In the genomic region with DNA sequence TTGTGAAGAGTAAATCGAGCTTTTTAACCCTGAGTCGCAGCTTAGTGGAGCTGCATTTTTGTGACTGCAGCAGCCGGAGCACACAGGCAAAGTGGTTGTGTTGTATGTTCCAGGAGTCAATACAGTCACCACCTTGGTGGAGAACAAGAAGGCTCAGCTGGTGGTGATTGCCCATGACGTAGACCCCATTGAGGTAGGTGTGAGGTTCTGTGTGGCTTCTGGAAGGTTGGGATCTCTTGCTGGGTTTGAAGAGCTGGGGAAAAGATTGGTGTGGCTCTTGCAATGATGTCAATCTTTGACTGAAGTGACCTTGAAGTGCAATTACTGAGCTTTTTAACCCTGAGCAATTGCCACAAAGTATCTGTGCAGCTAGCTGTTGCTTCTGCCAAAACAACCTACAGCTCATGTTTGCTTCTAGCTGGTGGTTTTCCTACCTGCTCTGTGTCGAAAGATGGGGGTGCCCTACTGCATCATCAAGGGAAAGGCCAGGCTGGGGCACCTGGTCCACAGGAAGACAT, we compare ENCODE assay signal across 8 mouse cellular contexts. TPM values are rescaled to one million over a fixed set of nuclear protein-coding genes. Genes with fewer than 3 reads are reported as not detected.
A peak's percentile ranks its signal among the peaks of the same experiment; 100 is the strongest.
DNase-seq lines count a peak whose midpoint lies in the region; ATAC-seq lines count a peak whose summit lies in the region.

No protein-coding gene starts in this region.

- H3K4me2 ChIP-seq in heart, embryonic 12.5 days, result peak overlapping the region; percentile 95
- peak overlapping the region; percentile 100 for H3K4me2 ChIP-seq in hindbrain, embryonic 12.5 days (replicated peaks)
- H3K4me2 ChIP-seq in midbrain, embryonic 11.5 days, result peak overlapping the region; percentile 99

- H3K9ac ChIP-seq in heart, embryonic 12.5 days, result peak overlapping the region; percentile 96
- H3K9ac ChIP-seq in hindbrain, embryonic 12.5 days, result peak overlapping the region; percentile 97
- peak overlapping the region; percentile 89; the same call in 1 of the 2 replicates for H3K9ac ChIP-seq in midbrain, embryonic 11.5 days (ENCODE audit: low read length)

- H3K9me3 ChIP-seq in heart, embryonic 12.5 days (replicated peaks), result no peaks in the 10 kb centered on the region
- no peaks in the 10 kb centered on the region for H3K9me3 ChIP-seq in hindbrain, embryonic 12.5 days (replicated peaks)
- H3K9me3 ChIP-seq in midbrain, embryonic 11.5 days (ENCODE audit: control insufficient read depth, low read length), result no peaks in the 10 kb centered on the region

- 80% methylated on average over 5 of the region's 5 CpGs for WGBS in heart, embryonic 12.5 days
- WGBS in hindbrain, embryonic 12.5 days, result 70% methylated on average over 5 of the region's 5 CpGs
- WGBS in midbrain, embryonic 11.5 days, result 76% methylated on average over 5 of the region's 5 CpGs

- ATAC-seq in heart, embryonic 12.5 days (ENCODE audit: insufficient number of reproducible peaks, low FRiP score), result no peak
- ATAC-seq in hindbrain, embryonic 12.5 days (ENCODE audit: low FRiP score), result no peak
- ATAC-seq in midbrain, embryonic 11.5 days (ENCODE audit: low FRiP score), result no peak

- H3K27ac ChIP-seq in heart, embryonic 12.5 days (ENCODE audit: poor library complexity, severe bottlenecking), result no peak overlapping the region
- H3K27ac ChIP-seq in hindbrain, embryonic 12.5 days, result no peak overlapping the region
- no peak overlapping the region for H3K27ac ChIP-seq in midbrain, embryonic 11.5 days (ENCODE audit: low read depth, low read length)

- H3K4me3 ChIP-seq in heart, embryonic 12.5 days, result peak overlapping the region; percentile 79
- H3K4me3 ChIP-seq in hindbrain, embryonic 12.5 days, result peak overlapping the region; percentile 90
- peak overlapping the region; percentile 76 for H3K4me3 ChIP-seq in midbrain, embryonic 11.5 days (ENCODE audit: low read depth, low read length)

- intact Hi-C loops in heart, postnatal 25 days (cut with DNase I), result loop anchor here (5.0 kb wide), 1 partner anchor 95 kb away; a partner anchor contains a TSS

- H3K36me3 ChIP-seq in heart, embryonic 12.5 days, result peaks cover 44% of the 10 kb centered on the region
- H3K36me3 ChIP-seq in hindbrain, embryonic 12.5 days, result peaks cover 44% of the 10 kb centered on the region
- peaks cover 23% of the 10 kb centered on the region for H3K36me3 ChIP-seq in midbrain, embryonic 11.5 days (ENCODE audit: control insufficient read depth, insufficient read depth, low read length)

- peaks cover 51% of the 10 kb centered on the region for H3K4me1 ChIP-seq in heart, embryonic 12.5 days (replicated peaks)
- H3K4me1 ChIP-seq in hindbrain, embryonic 12.5 days, result peaks cover 53% of the 10 kb centered on the region
- H3K4me1 ChIP-seq in midbrain, embryonic 11.5 days (ENCODE audit: control insufficient read depth, insufficient read depth, low read length), result peaks cover 35% of the 10 kb centered on the region

- no peak for DNase-seq in heart, postnatal 25 days (ENCODE audit: low spot score)
- DNase-seq in R1 (ENCODE audit: low read depth, low spot score), result peak; percentile 38
- peak; percentile 82 for DNase-seq in midbrain, embryonic 11.5 days (ENCODE audit: low spot score, missing footprints)
- DNase-seq in adrenal gland, adult 8-10 months, result no peak
- DNase-seq in urinary bladder, postnatal 25 days (ENCODE audit: low spot score), result no peak
- DNase-seq in yolk sac, embryonic 10.5 days (ENCODE audit: low spot score), result no peak

- H3K27me3 ChIP-seq in heart, embryonic 12.5 days (replicated peaks), result no peaks in the 10 kb centered on the region
- H3K27me3 ChIP-seq in hindbrain, embryonic 12.5 days, result no peaks in the 10 kb centered on the region
- H3K27me3 ChIP-seq in midbrain, embryonic 11.5 days (ENCODE audit: control insufficient read depth, insufficient read depth, low read length), result no peaks in the 10 kb centered on the region

RNA-seq across cellular contexts. Expression of a gene that starts 1.7 kb away (rescaled TPM):
- polyA plus RNA-seq in heart, embryonic 12.5 days (2016; fragmentation: Nextera tagmentation; extraction: Ambion mirVana), result 333 and 341 TPM in 2 replicates
- 100 to 1,000 TPM; 274 to 280 TPM for total RNA-seq in heart, postnatal 25 days (2021)
- 461 and 470 TPM in 2 replicates for polyA plus RNA-seq in hindbrain, embryonic 12.5 days (2016; fragmentation: Nextera tagmentation; extraction: Ambion mirVana)
- 631 and 654 TPM in 2 replicates for polyA plus RNA-seq in midbrain, embryonic 11.5 days (2014; fragmentation: Nextera tagmentation; extraction: Ambion mirVana)
- 100 to 1,000 TPM; 424 to 496 (median 462) TPM for total RNA-seq in adrenal gland, adult 8-10 months (2022)

RNA-seq across cellular contexts. Expression of a gene that starts 1.8 kb away (rescaled TPM):
- 38.4 and 38.9 TPM in 2 replicates for polyA plus RNA-seq in heart, embryonic 12.5 days (2016; fragmentation: Nextera tagmentation; extraction: Ambion mirVana)
- total RNA-seq in heart, postnatal 25 days (2021), result 10 to 100 TPM; 23.7 to 25.6 TPM
- 107 and 116 TPM in 2 replicates for polyA plus RNA-seq in hindbrain, embryonic 12.5 days (2016; fragmentation: Nextera tagmentation; extraction: Ambion mirVana)
- polyA plus RNA-seq in midbrain, embryonic 11.5 days (2014; fragmentation: Nextera tagmentation; extraction: Ambion mirVana), result 96.5 and 99.5 TPM in 2 replicates
- 10 to 100 TPM; 51.6 to 73.6 (median 62.4) TPM for total RNA-seq in adrenal gland, adult 8-10 months (2022)

RNA-seq across cellular contexts. Expression of a gene that starts 3.9 kb away (rescaled TPM):
- 30.5 and 31.4 TPM in 2 replicates for polyA plus RNA-seq in heart, embryonic 12.5 days (2016; fragmentation: Nextera tagmentation; extraction: Ambion mirVana)
- total RNA-seq in heart, postnatal 25 days (2021), result 10 to 100 TPM; 14.7 to 14.8 TPM
- polyA plus RNA-seq in hindbrain, embryonic 12.5 days (2016; fragmentation: Nextera tagmentation; extraction: Ambion mirVana), result 50.1 and 50.4 TPM in 2 replicates
- polyA plus RNA-seq in midbrain, embryonic 11.5 days (2014; fragmentation: Nextera tagmentation; extraction: Ambion mirVana), result 46.5 and 48.4 TPM in 2 replicates
- total RNA-seq in adrenal gland, adult 8-10 months (2022), result 10 to 100 TPM; 43.1 to 55.8 (median 52.2) TPM

RNA-seq across cellular contexts. Expression of a gene that starts 4.0 kb away (rescaled TPM):
- 39.2 and 40.5 TPM in 2 replicates for polyA plus RNA-seq in heart, embryonic 12.5 days (2016; fragmentation: Nextera tagmentation; extraction: Ambion mirVana)
- total RNA-seq in heart, postnatal 25 days (2021), result 10 to 100 TPM; 49.4 to 49.7 TPM
- polyA plus RNA-seq in hindbrain, embryonic 12.5 days (2016; fragmentation: Nextera tagmentation; extraction: Ambion mirVana), result 55.0 and 58.6 TPM in 2 replicates
- 49.0 and 54.0 TPM in 2 replicates for polyA plus RNA-seq in midbrain, embryonic 11.5 days (2014; fragmentation: Nextera tagmentation; extraction: Ambion mirVana)
- total RNA-seq in adrenal gland, adult 8-10 months (2022), result 100 to 1,000 TPM; 128 to 137 (median 135) TPM

RNA-seq across cellular contexts. Expression of a gene that starts 9.6 kb away (rescaled TPM):
- polyA plus RNA-seq in heart, embryonic 12.5 days (2016; fragmentation: Nextera tagmentation; extraction: Ambion mirVana), result 16.0 and 18.6 TPM in 2 replicates
- total RNA-seq in heart, postnatal 25 days (2021), result 10 to 100 TPM; 12.2 to 13.9 TPM
- 30.8 and 32.3 TPM in 2 replicates for polyA plus RNA-seq in hindbrain, embryonic 12.5 days (2016; fragmentation: Nextera tagmentation; extraction: Ambion mirVana)
- 11.6 and 15.2 TPM in 2 replicates for polyA plus RNA-seq in midbrain, embryonic 11.5 days (2014; fragmentation: Nextera tagmentation; extraction: Ambion mirVana)
- total RNA-seq in adrenal gland, adult 8-10 months (2022), result 10 to 100 TPM; 26.0 to 32.8 (median 28.9) TPM

Comparison
In these comparisons a context has a peak if more than half of its experiments do, and no peak if none do; other contexts are left out.
1. DNase-seq: peak in R1 (single experiment) and midbrain, embryonic 11.5 days (single experiment); none in heart, postnatal 25 days (single experiment), adrenal gland, adult 8-10 months (single experiment), urinary bladder, postnatal 25 days (single experiment) and yolk sac, embryonic 10.5 days (single experiment).
2. Peak in every context shown above with its lines, with median percentiles within 50 percentile points of each other: H3K4me2 ChIP-seq, H3K4me3 ChIP-seq and H3K9ac ChIP-seq.